ENCODE assay signal across 12 mouse cellular contexts in genomic region chr2:156724871-156725270, GRCm38 (mm10). TPM values are rescaled to one million over a fixed set of nuclear protein-coding genes. Genes with fewer than 3 reads are reported as not detected.
DNase-seq lines count a peak whose midpoint lies in the region; ATAC-seq and TF ChIP-seq lines count a peak whose summit lies in the region.
"Had no signal": no experiment of that assay in that cellular context is flagged by ENCODE, and none has a peak within 500 bp of the region (broad histone marks: within the 10 kb centered on the region; RNA-seq: fewer than 3 reads in every experiment).

No protein-coding gene starts in this region.

- peak overlapping the region; percentile 75; the same call in 1 of the 2 replicates for H3K4me2 ChIP-seq in neural tube, embryonic 12.5 days (replicated peaks)
- H3K4me2 ChIP-seq: liver, embryonic 13.5 days had no signal

- H3K9ac ChIP-seq in heart, adult 2 months (ENCODE audit: low read depth, low read length) = no peak overlapping the region
- 0 out of 2 replicates have a peak overlapping the region, but pooled peaks have one; percentile 13 for H3K9ac ChIP-seq in neural tube, embryonic 12.5 days
- H3K9ac ChIP-seq: liver, embryonic 13.5 days had no signal

- H3K9me3 ChIP-seq in neural tube, embryonic 12.5 days = no peaks in the 10 kb centered on the region
- H3K9me3 ChIP-seq: liver, embryonic 13.5 days had no signal

- H3K27me3 ChIP-seq in heart, adult 2 months (ENCODE audit: control insufficient read depth, insufficient read depth, low read length) = no peaks in the 10 kb centered on the region
- no peaks in the 10 kb centered on the region for H3K27me3 ChIP-seq in neural tube, embryonic 12.5 days (replicated peaks)

- intact Hi-C loops in heart, adult 2 months (cut with DNase I) = loop anchor here (5.0 kb wide), 1 partner anchor 352 kb away; the partner anchor contains the start of gene Soga1
- intact Hi-C loops in heart, postnatal 36 days (cut with DNase I) = no loop called here
- intact Hi-C loops in gastrocnemius, postnatal 36 days (cut with DNase I) = loop anchor here (5.0 to 10.0 kb wide), 2 partner anchors 37 to 140 kb away; partner anchors contain the start of gene Rab5if

- no peak for TF ChIP-seq POLR2A in heart, adult 2 months (IDR thresholded peaks at IDR 0.05; ENCODE audit: insufficient read depth, low read depth, low read length)

- ATAC-seq in neural tube, embryonic 12.5 days (ENCODE audit: low FRiP score, low read depth) = no peak
- ATAC-seq in erythroid progenitor cell, adult 5-6 weeks (replicated peaks; ENCODE audit: low FRiP score, poor library complexity, severe bottlenecking) = no peak

- DNase-seq in heart, adult 2 months = no peak
- no peak for DNase-seq in heart, postnatal 36 days
- no peak for DNase-seq in neural tube, embryonic 10.5 days (ENCODE audit: extremely low spot score, low spot score)
- DNase-seq in gastrocnemius, postnatal 36 days = peak; percentile 58 to 59
- peak; percentile 91 for DNase-seq in skeletal muscle tissue, adult 2 months (ENCODE audit: low read depth, low spot score)
- no peak for DNase-seq in frontal cortex, adult 2 months (ENCODE audit: extremely low spot score in 1 of 2, low spot score in 1 of 2)
- DNase-seq: heart, postnatal 4 days; liver, embryonic 13.5 days; thymus, postnatal 25 days had no signal

- peaks cover 28% of the 10 kb centered on the region for H3K4me1 ChIP-seq in heart, adult 2 months (ENCODE audit: control insufficient read depth, insufficient read depth, low read length)
- H3K4me1 ChIP-seq in neural tube, embryonic 12.5 days = peaks cover 64% of the 10 kb centered on the region

- 52% methylated on average over 4 of the region's 4 CpGs for WGBS in heart, adult 2 months
- WGBS in neural tube, embryonic 12.5 days = 82% methylated on average over 4 of the region's 4 CpGs

- no peak for TF ChIP-seq EP300 in heart, adult 2 months (IDR thresholded peaks at IDR 0.05; ENCODE audit: insufficient read depth, low read depth, low read length)

- peak overlapping the region; percentile 37; the same call in 1 of the 2 replicates for H3K27ac ChIP-seq in heart, adult 2 months
- H3K27ac ChIP-seq in neural tube, embryonic 12.5 days = no peak overlapping the region
- H3K27ac ChIP-seq: liver, embryonic 13.5 days had no signal

- TF ChIP-seq CTCF in heart, adult 2 months (IDR thresholded peaks at IDR 0.05) = no peak

- H3K4me3 ChIP-seq in heart, adult 2 months = no peak overlapping the region
- H3K4me3 ChIP-seq in neural tube, embryonic 12.5 days = no peak overlapping the region
- H3K4me3 ChIP-seq: erythroblast, embryonic 14.5 days; liver, embryonic 13.5 days had no signal

- H3K36me3 ChIP-seq in heart, adult 2 months (ENCODE audit: control insufficient read depth, insufficient read depth, low read length) = peaks cover 6% of the 10 kb centered on the region
- H3K36me3 ChIP-seq in neural tube, embryonic 12.5 days = no peaks in the 10 kb centered on the region; the same call in 1 of the 2 replicates
- H3K36me3 ChIP-seq: liver, embryonic 13.5 days had no signal

- H3K79me2 ChIP-seq in heart, adult 2 months (replicated peaks; ENCODE audit: control insufficient read depth, insufficient read depth, low read length) = peaks cover 3% of the 10 kb centered on the region

RNA-seq across cellular contexts. Expression of gene Myl9, which starts 50.3 kb away (rescaled TPM):
- total RNA-seq in heart, adult 2 months (2021) = 100 to 1,000 TPM in 1 of 2 experiments, 10 to 100 TPM in 1; 86.6 to 107 TPM
- polyA plus RNA-seq in heart, adult 2 months (2012; rRNA removed) = 176 and 204 TPM in 2 replicates
- total RNA-seq in heart, postnatal 36 days (2021) = 100 to 1,000 TPM in 1 of 2 experiments, 10 to 100 TPM in 1; 97.9 to 115 TPM
- 71.8 and 73.4 TPM in 2 replicates for polyA plus RNA-seq in neural tube, embryonic 12.5 days (2016; fragmentation: Nextera tagmentation; extraction: Ambion mirVana)
- 10 to 100 TPM; 44.2 to 82.8 TPM for total RNA-seq in gastrocnemius, postnatal 36 days (2021)
- 51.9 and 57.3 TPM in 2 replicates for polyA plus RNA-seq in frontal cortex, adult 2 months (2012; rRNA removed)
- 5.0 and 7.2 TPM in 2 replicates for total RNA-seq in erythroid progenitor cell, adult 5-6 weeks (2015; ENCODE audit: low replicate concordance)
- total RNA-seq in erythroid progenitor cell, adult 5-6 weeks (2017; ENCODE audit: low replicate concordance) = 0.45 and 10.7 TPM in 2 replicates

Comparison
In these comparisons a context has a peak if more than half of its experiments do, and no peak if none do; other contexts are left out.
1. DNase-seq: peak in gastrocnemius, postnatal 36 days (2 of 2) and skeletal muscle tissue, adult 2 months (single experiment); none in heart, adult 2 months (0 of 2), heart, postnatal 36 days (0 of 2), neural tube, embryonic 10.5 days (single experiment) and frontal cortex, adult 2 months (0 of 2).